In genomic region chr14:25926814-25927561, GRCm38 (mm10) we compare ENCODE assay signal across 15 mouse cellular contexts. TPM values are rescaled to one million over a fixed set of nuclear protein-coding genes. Genes with fewer than 3 reads are reported as not detected.
DNase-seq lines count a peak whose midpoint lies in the region; ATAC-seq lines count a peak whose summit lies in the region.
"Not testable (repeated sequence)": the region's sequence is repeated elsewhere in the genome, so short reads cannot be mapped to it uniquely, and the experiment has no call there.
"Had no signal": no experiment of that assay in that cellular context is flagged by ENCODE, and none has a peak within 500 bp of the region (broad histone marks: within the 10 kb centered on the region; RNA-seq: fewer than 3 reads in every experiment).

No protein-coding gene starts in this region.

- not testable (repeated sequence) for H3K4me1 ChIP-seq in hindbrain, embryonic 14.5 days (replicated peaks; ENCODE audit: control insufficient read depth, insufficient read depth, low read length); kidney, embryonic 15.5 days; liver, embryonic 15.5 days (replicated peaks); midbrain, embryonic 11.5 days (ENCODE audit: control insufficient read depth, insufficient read depth, low read length); neural tube, embryonic 13.5 days (replicated peaks)

- H3K27ac ChIP-seq in hindbrain, embryonic 14.5 days; kidney, embryonic 15.5 days; liver, embryonic 15.5 days (replicated peaks); midbrain, embryonic 11.5 days (ENCODE audit: low read depth, low read length); neural tube, embryonic 13.5 days (replicated peaks): not testable (repeated sequence)

- H3K9ac ChIP-seq in hindbrain, embryonic 14.5 days; kidney, embryonic 15.5 days; liver, embryonic 15.5 days; midbrain, embryonic 11.5 days (ENCODE audit: low read length); neural tube, embryonic 13.5 days: not testable (repeated sequence)

- H3K27me3 ChIP-seq in hindbrain, embryonic 14.5 days (ENCODE audit: control insufficient read depth, insufficient read depth, low read length); kidney, embryonic 15.5 days; liver, embryonic 15.5 days; midbrain, embryonic 11.5 days (ENCODE audit: control insufficient read depth, insufficient read depth, low read length); neural tube, embryonic 13.5 days: not testable (repeated sequence)

- H3K36me3 ChIP-seq in hindbrain, embryonic 14.5 days (replicated peaks; ENCODE audit: control insufficient read depth, insufficient read depth); kidney, embryonic 15.5 days; liver, embryonic 15.5 days (replicated peaks); midbrain, embryonic 11.5 days (ENCODE audit: control insufficient read depth, insufficient read depth, low read length); neural tube, embryonic 13.5 days: not testable (repeated sequence)

- peak; percentile 68 for ATAC-seq in CD4-positive, CD25-positive, alpha-beta regulatory T cell, adult 4 months
- peak; percentile 51; the same call in 1 of the 2 replicates for ATAC-seq in erythroblast, adult 5-6 weeks (replicated peaks; ENCODE audit: low FRiP score, poor library complexity, severe bottlenecking)
- ATAC-seq in granulocyte monocyte progenitor cell, adult 5-6 weeks (replicated peaks; ENCODE audit: poor library complexity, severe bottlenecking) = peak; percentile 79
- ATAC-seq in hindbrain, embryonic 14.5 days (ENCODE audit: low FRiP score) = peak; percentile 94
- peak; percentile 88 for ATAC-seq in kidney, embryonic 15.5 days (replicated peaks; ENCODE audit: low FRiP score)
- peak; percentile 69 for ATAC-seq in liver, embryonic 15.5 days (ENCODE audit: insufficient read depth)
- ATAC-seq in midbrain, embryonic 11.5 days (ENCODE audit: low FRiP score) = peak; percentile 73
- peak; percentile 92 for ATAC-seq in neural tube, embryonic 13.5 days (ENCODE audit: low read depth)

- H3K4me2 ChIP-seq in hindbrain, embryonic 14.5 days (replicated peaks); kidney, embryonic 15.5 days; liver, embryonic 15.5 days; midbrain, embryonic 11.5 days; neural tube, embryonic 13.5 days: not testable (repeated sequence)

- WGBS in hindbrain, embryonic 14.5 days = no CpG with 5 or more reads among the region's 44 CpGs
- no CpG with 5 or more reads among the region's 44 CpGs for WGBS in kidney, embryonic 15.5 days
- WGBS in liver, embryonic 15.5 days (ENCODE audit: insufficient replicate concordance) = no CpG with 5 or more reads among the region's 44 CpGs
- no CpG with 5 or more reads among the region's 44 CpGs for WGBS in midbrain, embryonic 11.5 days
- no CpG with 5 or more reads among the region's 44 CpGs for WGBS in neural tube, embryonic 13.5 days

- not testable (repeated sequence) for H3K4me3 ChIP-seq in hindbrain, embryonic 14.5 days (replicated peaks; ENCODE audit: low read length); kidney, embryonic 15.5 days (replicated peaks); liver, embryonic 15.5 days (replicated peaks); midbrain, embryonic 11.5 days (ENCODE audit: low read depth, low read length); neural tube, embryonic 13.5 days

- H3K9me3 ChIP-seq in hindbrain, embryonic 14.5 days (ENCODE audit: control insufficient read depth, low read length); kidney, embryonic 15.5 days (replicated peaks); liver, embryonic 15.5 days (replicated peaks); midbrain, embryonic 11.5 days (ENCODE audit: control insufficient read depth, low read length); neural tube, embryonic 13.5 days: not testable (repeated sequence)

- DNase-seq in hindbrain, embryonic 14.5 days (ENCODE audit: low spot score); midbrain, embryonic 11.5 days (ENCODE audit: low spot score, missing footprints): not testable (repeated sequence)

RNA-seq across cellular contexts. Expression of gene Tmem254a, which starts 0.5 kb away (rescaled TPM):
- 1 to 10 TPM; 5.5 to 6.8 TPM for polyA plus RNA-seq in CD4-positive, CD25-positive, alpha-beta regulatory T cell, adult 4 months (2017; shearing (Covaris generic))
- 1.5 and 1.9 TPM in 2 replicates for total RNA-seq in erythroblast, adult 5-6 weeks (2015; ENCODE audit: low replicate concordance)
- not detected in 2 replicates for total RNA-seq in erythroblast, adult 5-6 weeks (2017; ENCODE audit: low replicate concordance)
- total RNA-seq in granulocyte monocyte progenitor cell, adult 5-6 weeks (2014; fragmentation: Nextera tagmentation) = 16.4 and 19.6 TPM in 2 replicates
- total RNA-seq in granulocyte monocyte progenitor cell, adult 5-6 weeks (2017) = 0.21 and 0.95 TPM in 2 replicates
- 5.5 and 6.3 TPM in 2 replicates for polyA plus RNA-seq in hindbrain, embryonic 14.5 days (2014; fragmentation: Nextera tagmentation; extraction: Ambion mirVana)
- polyA plus RNA-seq in kidney, embryonic 15.5 days (2015; fragmentation: Nextera tagmentation; extraction: Ambion mirVana) = 3.3 and 4.1 TPM in 2 replicates
- 1.7 and 2.3 TPM in 2 replicates for polyA plus RNA-seq in liver, embryonic 15.5 days (2015; fragmentation: Nextera tagmentation; extraction: Ambion mirVana)
- 1.5 and 4.0 TPM in 2 replicates for polyA plus RNA-seq in midbrain, embryonic 11.5 days (2014; fragmentation: Nextera tagmentation; extraction: Ambion mirVana)
- 2.4 and 3.9 TPM in 2 replicates for polyA plus RNA-seq in neural tube, embryonic 13.5 days (2015; fragmentation: Nextera tagmentation; extraction: Ambion mirVana)

RNA-seq across cellular contexts. Expression of gene Cphx1, which starts 11.1 kb away (rescaled TPM):
- polyA plus RNA-seq in CD4-positive, CD25-positive, alpha-beta regulatory T cell, adult 4 months (2017; shearing (Covaris generic)) = not detected
- not detected in 2 replicates for total RNA-seq in erythroblast, adult 5-6 weeks (2015; ENCODE audit: low replicate concordance)
- 0.17 TPM in 1 of 2 replicates, not detected in the other for total RNA-seq in erythroblast, adult 5-6 weeks (2017; ENCODE audit: low replicate concordance)
- not detected in 2 replicates for total RNA-seq in granulocyte monocyte progenitor cell, adult 5-6 weeks (2014; fragmentation: Nextera tagmentation)
- total RNA-seq in granulocyte monocyte progenitor cell, adult 5-6 weeks (2017) = not detected in 2 replicates
- not detected in 2 replicates for polyA plus RNA-seq in hindbrain, embryonic 14.5 days (2014; fragmentation: Nextera tagmentation; extraction: Ambion mirVana)
- 0.15 TPM in 1 of 2 replicates, not detected in the other for polyA plus RNA-seq in kidney, embryonic 15.5 days (2015; fragmentation: Nextera tagmentation; extraction: Ambion mirVana)
- 0.09 TPM in 1 of 2 replicates, not detected in the other for polyA plus RNA-seq in liver, embryonic 15.5 days (2015; fragmentation: Nextera tagmentation; extraction: Ambion mirVana)
- polyA plus RNA-seq in midbrain, embryonic 11.5 days (2014; fragmentation: Nextera tagmentation; extraction: Ambion mirVana) = not detected in 2 replicates
- not detected in 2 replicates for polyA plus RNA-seq in neural tube, embryonic 13.5 days (2015; fragmentation: Nextera tagmentation; extraction: Ambion mirVana)
- total RNA-seq: adrenal gland, adult 18-20 months; gastrocnemius, adult 18-20 months; heart, adult 18-20 months; heart, postnatal 36 days; liver, adult 2 months had no signal
- polyA plus RNA-seq: cortical plate, adult 2 months; erythroblast, embryonic 14.5 days had no signal

RNA-seq across cellular contexts. Expression of gene Plac9a, which starts 24.1 kb away (rescaled TPM):
- polyA plus RNA-seq in CD4-positive, CD25-positive, alpha-beta regulatory T cell, adult 4 months (2017; shearing (Covaris generic)) = not detected
- not detected in 2 replicates for total RNA-seq in erythroblast, adult 5-6 weeks (2015; ENCODE audit: low replicate concordance)
- not detected in 2 replicates for total RNA-seq in erythroblast, adult 5-6 weeks (2017; ENCODE audit: low replicate concordance)
- not detected in 2 replicates for total RNA-seq in granulocyte monocyte progenitor cell, adult 5-6 weeks (2014; fragmentation: Nextera tagmentation)
- total RNA-seq in granulocyte monocyte progenitor cell, adult 5-6 weeks (2017) = not detected in 2 replicates
- polyA plus RNA-seq in hindbrain, embryonic 14.5 days (2014; fragmentation: Nextera tagmentation; extraction: Ambion mirVana) = not detected in 2 replicates
- polyA plus RNA-seq in kidney, embryonic 15.5 days (2015; fragmentation: Nextera tagmentation; extraction: Ambion mirVana) = 0.57 and 2.4 TPM in 2 replicates
- polyA plus RNA-seq in liver, embryonic 15.5 days (2015; fragmentation: Nextera tagmentation; extraction: Ambion mirVana) = 0.53 and 0.71 TPM in 2 replicates
- not detected in 2 replicates for polyA plus RNA-seq in midbrain, embryonic 11.5 days (2014; fragmentation: Nextera tagmentation; extraction: Ambion mirVana)
- polyA plus RNA-seq in neural tube, embryonic 13.5 days (2015; fragmentation: Nextera tagmentation; extraction: Ambion mirVana) = not detected in 2 replicates
- total RNA-seq: liver, adult 2 months had no signal
- polyA plus RNA-seq: erythroblast, embryonic 14.5 days; liver, adult 2 months had no signal

RNA-seq across cellular contexts. Expression of gene Duxbl1, which starts 51.4 kb away (rescaled TPM):
- not detected for polyA plus RNA-seq in CD4-positive, CD25-positive, alpha-beta regulatory T cell, adult 4 months (2017; shearing (Covaris generic))
- not detected in 2 replicates for total RNA-seq in erythroblast, adult 5-6 weeks (2015; ENCODE audit: low replicate concordance)
- total RNA-seq in erythroblast, adult 5-6 weeks (2017; ENCODE audit: low replicate concordance) = 0.42 TPM in 1 of 2 replicates, not detected in the other
- total RNA-seq in granulocyte monocyte progenitor cell, adult 5-6 weeks (2014; fragmentation: Nextera tagmentation) = not detected in 2 replicates
- total RNA-seq in granulocyte monocyte progenitor cell, adult 5-6 weeks (2017) = not detected in 2 replicates
- polyA plus RNA-seq in hindbrain, embryonic 14.5 days (2014; fragmentation: Nextera tagmentation; extraction: Ambion mirVana) = 1.6 and 1.9 TPM in 2 replicates
- polyA plus RNA-seq in kidney, embryonic 15.5 days (2015; fragmentation: Nextera tagmentation; extraction: Ambion mirVana) = 0.85 and 1.2 TPM in 2 replicates
- 0.12 TPM in 1 of 2 replicates, not detected in the other for polyA plus RNA-seq in liver, embryonic 15.5 days (2015; fragmentation: Nextera tagmentation; extraction: Ambion mirVana)
- polyA plus RNA-seq in midbrain, embryonic 11.5 days (2014; fragmentation: Nextera tagmentation; extraction: Ambion mirVana) = 5.7 and 6.5 TPM in 2 replicates
- polyA plus RNA-seq in neural tube, embryonic 13.5 days (2015; fragmentation: Nextera tagmentation; extraction: Ambion mirVana) = 3.0 and 3.1 TPM in 2 replicates
- total RNA-seq: gastrocnemius, adult 18-20 months; heart, adult 18-20 months had no signal
- polyA plus RNA-seq: erythroblast, embryonic 14.5 days had no signal
